In the genomic region with DNA sequence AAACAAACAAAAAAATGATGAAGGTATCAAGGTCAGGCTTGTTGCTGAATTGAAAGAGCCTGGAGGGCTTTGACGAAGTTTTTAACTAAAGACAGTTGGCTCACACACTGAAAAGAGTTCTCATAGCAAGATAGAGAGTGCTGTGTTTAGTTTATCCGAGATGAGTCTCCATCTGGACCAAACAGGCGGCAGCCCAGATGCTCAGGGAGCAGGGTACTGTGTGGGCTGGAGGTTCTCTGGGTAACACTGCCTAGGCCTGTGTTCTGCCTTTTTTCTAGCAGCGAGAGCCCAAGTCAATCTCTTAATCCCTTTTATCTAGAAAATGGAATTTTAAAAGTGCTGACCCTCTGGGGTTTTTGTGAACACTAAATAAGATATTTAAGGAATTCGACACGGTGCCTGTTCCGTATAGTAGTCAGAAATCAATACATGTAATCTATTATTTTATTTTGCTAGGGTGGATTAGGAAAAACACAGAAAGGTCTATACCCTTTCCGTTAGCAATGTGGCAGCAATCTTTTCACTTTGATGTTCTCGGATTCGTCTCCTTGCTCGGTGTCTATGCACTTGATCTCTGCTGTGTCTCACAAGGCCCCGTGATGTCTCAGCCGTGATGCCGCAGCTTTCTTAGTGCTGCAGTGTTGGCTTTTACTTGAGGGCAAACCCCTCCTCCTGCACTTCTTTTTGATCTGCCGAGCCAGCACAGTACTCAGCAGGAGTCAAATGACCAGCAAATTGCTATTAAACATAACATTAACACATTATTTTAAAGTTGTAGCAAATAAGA, we compare ENCODE assay signal across 20 mouse cellular contexts. TPM values are rescaled to one million over a fixed set of nuclear protein-coding genes. Genes with fewer than 3 reads are reported as not detected.
A peak's percentile ranks its signal among the peaks of the same experiment; 100 is the strongest.
DNase-seq lines count a peak whose midpoint lies in the region; ATAC-seq and TF ChIP-seq lines count a peak whose summit lies in the region.
"Had no signal": no experiment of that assay in that cellular context is flagged by ENCODE, and none has a peak within 500 bp of the region (broad histone marks: within the 10 kb centered on the region; RNA-seq: fewer than 3 reads in every experiment).

No protein-coding gene starts in this region.

- H3K36me3 ChIP-seq in midbrain, embryonic 11.5 days (ENCODE audit: control insufficient read depth, insufficient read depth, low read length): no peaks in the 10 kb centered on the region
- H3K36me3 ChIP-seq in limb, embryonic 10.5 days: no peaks in the 10 kb centered on the region
- no peaks in the 10 kb centered on the region for H3K36me3 ChIP-seq in hindbrain, embryonic 11.5 days (ENCODE audit: control insufficient read depth, insufficient read depth, low read length)
- H3K36me3 ChIP-seq: kidney, embryonic 15.5 days; liver, embryonic 12.5 days had no signal

- TF ChIP-seq POLR2A in brain, embryonic 14.5 days (IDR thresholded peaks at IDR 0.05; ENCODE audit: borderline replicate concordance, extremely low read depth, insufficient read depth, insufficient read length, poor library complexity, severe bottlenecking): no peak

- peaks cover 51% of the 10 kb centered on the region for H3K27me3 ChIP-seq in midbrain, embryonic 11.5 days (ENCODE audit: control insufficient read depth, insufficient read depth, low read length)
- no peaks in the 10 kb centered on the region for H3K27me3 ChIP-seq in limb, embryonic 10.5 days (ENCODE audit: low read depth, poor library complexity, severe bottlenecking)
- no peaks in the 10 kb centered on the region for H3K27me3 ChIP-seq in hindbrain, embryonic 11.5 days (ENCODE audit: control insufficient read depth, insufficient read depth, low read length)
- H3K27me3 ChIP-seq: kidney, embryonic 15.5 days; liver, embryonic 12.5 days had no signal

- H3K27ac ChIP-seq in midbrain, embryonic 11.5 days (ENCODE audit: low read depth, low read length): no peak overlapping the region
- H3K27ac ChIP-seq in limb, embryonic 10.5 days: no peak overlapping the region
- H3K27ac ChIP-seq in hindbrain, embryonic 11.5 days (ENCODE audit: low read depth, low read length): no peak overlapping the region
- H3K27ac ChIP-seq: gastrocnemius, adult 2 months; hindbrain, postnatal 0 days; kidney, embryonic 15.5 days; liver, embryonic 12.5 days had no signal

- peak; percentile 82 for ATAC-seq in midbrain, embryonic 11.5 days (ENCODE audit: low FRiP score)
- ATAC-seq in hindbrain, embryonic 11.5 days (ENCODE audit: low FRiP score): no peak; the same call in 1 of the 2 replicates
- ATAC-seq: hindbrain, postnatal 0 days; liver, embryonic 12.5 days had no signal

- H3K9ac ChIP-seq in midbrain, embryonic 11.5 days (ENCODE audit: low read length): no peak overlapping the region
- H3K9ac ChIP-seq in hindbrain, embryonic 11.5 days (ENCODE audit: low read depth, low read length): no peak overlapping the region
- H3K9ac ChIP-seq: kidney, embryonic 15.5 days; liver, embryonic 12.5 days had no signal

- WGBS in midbrain, embryonic 11.5 days: 22% methylated on average over 15 of the region's 15 CpGs
- WGBS in limb, embryonic 10.5 days: 39% methylated on average over 15 of the region's 15 CpGs
- WGBS in hindbrain, embryonic 11.5 days: 58% methylated on average over 15 of the region's 15 CpGs

- no peak for TF ChIP-seq CTCF in brain, embryonic 14.5 days (IDR thresholded peaks at IDR 0.05; ENCODE audit: borderline replicate concordance, extremely low read depth, insufficient read depth, insufficient read length)

- no peaks in the 10 kb centered on the region for H3K9me3 ChIP-seq in midbrain, embryonic 11.5 days (ENCODE audit: control insufficient read depth, low read length)
- H3K9me3 ChIP-seq in limb, embryonic 10.5 days (replicated peaks): no peaks in the 10 kb centered on the region
- H3K9me3 ChIP-seq in hindbrain, embryonic 11.5 days (ENCODE audit: control insufficient read depth, low read length): no peaks in the 10 kb centered on the region
- H3K9me3 ChIP-seq: kidney, embryonic 15.5 days; liver, embryonic 12.5 days; megakaryocyte, embryonic 14.5 days had no signal

- H3K4me3 ChIP-seq in midbrain, embryonic 11.5 days (ENCODE audit: low read depth, low read length): no peak overlapping the region
- H3K4me3 ChIP-seq in limb, embryonic 10.5 days: no peak overlapping the region
- no peak overlapping the region for H3K4me3 ChIP-seq in hindbrain, embryonic 11.5 days (ENCODE audit: low read depth, low read length)
- H3K4me3 ChIP-seq: gastrocnemius, adult 2 months; kidney, embryonic 15.5 days; liver, embryonic 12.5 days; megakaryocyte, embryonic 14.5 days had no signal

- no peak overlapping the region for H3K4me2 ChIP-seq in midbrain, embryonic 11.5 days
- no peak overlapping the region for H3K4me2 ChIP-seq in hindbrain, embryonic 11.5 days (replicated peaks; ENCODE audit: low read depth, low read length)
- H3K4me2 ChIP-seq: kidney, embryonic 15.5 days; liver, embryonic 12.5 days had no signal

- no peaks in the 10 kb centered on the region for H3K4me1 ChIP-seq in midbrain, embryonic 11.5 days (ENCODE audit: control insufficient read depth, insufficient read depth, low read length)
- no peaks in the 10 kb centered on the region for H3K4me1 ChIP-seq in limb, embryonic 10.5 days
- H3K4me1 ChIP-seq in hindbrain, embryonic 11.5 days (replicated peaks; ENCODE audit: control insufficient read depth, insufficient read depth, low read length): no peaks in the 10 kb centered on the region
- H3K4me1 ChIP-seq: kidney, embryonic 15.5 days; liver, embryonic 12.5 days had no signal

- peak; percentile 13 to 15 for DNase-seq in frontal cortex, postnatal 36 days (ENCODE audit: low spot score in 2 of 2)
- DNase-seq in frontal cortex, postnatal 14 days (ENCODE audit: low spot score in 2 of 2): no peak
- peak; percentile 66 for DNase-seq in brain, embryonic 14.5 days (ENCODE audit: low read depth)
- DNase-seq in layer of hippocampus, adult 11-12 months (ENCODE audit: low spot score): peak; percentile 66
- DNase-seq in midbrain, embryonic 11.5 days (ENCODE audit: low spot score, missing footprints): no peak
- no peak for DNase-seq in spleen, postnatal 10 days (ENCODE audit: low spot score in 2 of 2)
- no peak for DNase-seq in limb, embryonic 10.5 days (ENCODE audit: low spot score)
- DNase-seq in hindbrain, embryonic 11.5 days (ENCODE audit: low spot score): no peak
- DNase-seq: adrenal gland, postnatal 25 days; cerebellum, postnatal 36 days; gastrocnemius, adult 2 months; heart, postnatal 10 days; thymus, adult 18-20 months had no signal

RNA-seq across cellular contexts. Expression of a gene that starts 17.0 kb away (rescaled TPM):
- not detected in 2 replicates for polyA plus RNA-seq in brain, embryonic 14.5 days (2012; rRNA removed)
- polyA plus RNA-seq in midbrain, embryonic 11.5 days (2014; fragmentation: Nextera tagmentation; extraction: Ambion mirVana): not detected in 2 replicates
- polyA plus RNA-seq in limb, embryonic 10.5 days (2016; fragmentation: Nextera tagmentation; extraction: Ambion mirVana): not detected in 2 replicates
- not detected in 2 replicates for polyA plus RNA-seq in hindbrain, embryonic 11.5 days (2014; fragmentation: Nextera tagmentation; extraction: Ambion mirVana)
- polyA plus RNA-seq: C2C12; hindbrain, postnatal 0 days; kidney, embryonic 15.5 days; liver, embryonic 12.5 days; lung, embryonic 16.5 days; neural tube, embryonic 11.5 days had no signal

Comparison
In these comparisons a context has a peak if more than half of its experiments do, and no peak if none do; other contexts are left out.
1. DNase-seq: peak in frontal cortex, postnatal 36 days (2 of 2), brain, embryonic 14.5 days (single experiment) and layer of hippocampus, adult 11-12 months (single experiment); none in frontal cortex, postnatal 14 days (0 of 2), midbrain, embryonic 11.5 days (single experiment), spleen, postnatal 10 days (0 of 2), limb, embryonic 10.5 days (single experiment) and hindbrain, embryonic 11.5 days (single experiment).